Mouse (Mus musculus): ENCODE data around the gene Aig1.

GRCm38 (mm10) chr10:13774910-13775309 lies 93.9 kb downstream of the Aig1 start:
- TF ChIP-seq CTCF (IDR thresholded peaks at IDR 0.05; ENCODE audit: control insufficient read depth, insufficient read depth, low read length) (no peak), POLR2A (IDR thresholded peaks at IDR 0.05; ENCODE audit: borderline replicate concordance, control insufficient read depth, low read depth, low read length) (no peak)
